Mouse (Mus musculus): ENCODE results near the gene Ccdc51. TPM values are rescaled to one million over a fixed set of nuclear protein-coding genes. Genes with fewer than 3 reads are reported as not detected.

The Ccdc51 gene
- total RNA-seq (2023): 10 to 100 TPM in 1 of 2 experiments, 1 to 10 TPM in 1; 9.9 to 12.6 TPM

DNA sequence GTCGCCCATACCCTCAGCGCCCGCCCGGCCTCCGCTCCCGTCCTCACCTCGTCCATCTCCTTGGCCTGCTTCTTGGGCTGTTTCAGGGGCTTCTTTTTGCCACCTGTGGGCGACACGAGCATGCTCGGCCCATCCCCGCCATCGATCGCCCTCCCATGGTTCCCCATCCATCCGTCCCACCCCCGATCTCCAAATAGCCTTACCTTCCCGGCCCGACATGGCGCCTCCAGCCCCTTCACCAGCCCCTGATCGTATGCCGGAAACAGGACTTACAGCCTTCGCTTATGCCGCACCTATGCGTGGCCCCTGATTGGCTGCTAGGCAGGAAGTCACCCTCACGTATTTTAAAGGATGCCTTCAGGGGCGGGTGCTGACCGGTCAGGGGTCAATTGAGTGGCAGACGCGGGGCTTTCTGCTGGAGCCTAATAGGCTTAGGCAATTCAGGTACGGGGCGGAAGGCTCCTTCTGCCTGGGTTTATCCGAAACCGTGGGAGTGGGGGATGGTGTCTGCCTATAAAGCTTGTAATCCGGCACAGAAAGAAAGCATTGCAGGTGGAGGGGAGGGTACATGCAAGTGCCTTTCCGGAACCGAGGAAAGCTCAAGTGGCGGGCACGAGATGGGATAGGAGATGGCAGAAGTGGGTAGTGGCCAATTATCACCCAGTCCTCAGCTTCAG lies at the start of gene Ccdc51, which contains the start of gene Tma7:
Gene Ccdc51, plus strand, starts transcription at position 370 of the 677 bp plus-strand sequence.
Gene Tma7, minus strand, starts transcription at position 464 of the 677 bp plus-strand sequence.

DNA sequence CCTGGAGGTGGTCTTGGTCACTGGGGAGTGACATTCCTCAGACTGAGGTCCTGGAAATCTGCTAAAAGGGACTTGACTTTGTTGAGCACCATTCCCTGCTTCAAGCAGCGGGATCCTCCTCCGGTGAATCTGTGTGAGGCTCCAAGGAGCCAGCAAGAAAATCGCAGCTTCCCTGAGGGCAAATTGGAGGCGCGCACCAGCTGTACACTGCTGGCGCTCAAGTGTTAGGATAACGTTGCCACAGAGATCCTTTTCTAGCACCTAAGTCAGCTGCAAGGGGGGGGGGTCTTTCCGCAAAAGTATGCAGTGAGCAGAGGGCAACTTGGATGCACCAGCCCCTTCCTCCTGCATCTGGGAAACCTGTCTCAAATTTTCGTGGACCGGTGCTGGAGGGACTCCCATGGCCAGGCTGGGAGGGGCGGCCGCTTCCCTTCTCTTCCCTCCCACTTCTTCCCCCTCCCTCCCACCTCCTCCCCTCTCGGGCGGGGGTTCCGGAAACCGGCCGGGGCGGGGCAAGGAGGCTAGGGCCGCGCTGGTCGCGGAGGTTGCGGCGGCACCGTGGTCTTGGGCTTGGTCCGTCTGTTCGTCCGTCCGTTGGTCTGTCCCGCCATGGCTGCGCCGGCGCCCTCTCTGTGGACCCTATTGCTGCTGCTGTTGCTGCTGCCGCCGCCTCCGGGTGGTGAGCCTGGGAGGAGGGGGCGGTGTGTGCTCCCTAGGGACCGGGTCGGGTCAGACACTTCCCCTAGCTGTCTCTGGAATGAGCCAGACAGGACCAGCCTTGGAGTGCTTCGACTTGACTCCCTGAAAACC lies 44.0 kb upstream of the Ccdc51 start, which contains the start of gene Shisa5:
Gene Shisa5, plus strand, starts transcription at position 480 of the 810 bp plus-strand sequence.

DNA sequence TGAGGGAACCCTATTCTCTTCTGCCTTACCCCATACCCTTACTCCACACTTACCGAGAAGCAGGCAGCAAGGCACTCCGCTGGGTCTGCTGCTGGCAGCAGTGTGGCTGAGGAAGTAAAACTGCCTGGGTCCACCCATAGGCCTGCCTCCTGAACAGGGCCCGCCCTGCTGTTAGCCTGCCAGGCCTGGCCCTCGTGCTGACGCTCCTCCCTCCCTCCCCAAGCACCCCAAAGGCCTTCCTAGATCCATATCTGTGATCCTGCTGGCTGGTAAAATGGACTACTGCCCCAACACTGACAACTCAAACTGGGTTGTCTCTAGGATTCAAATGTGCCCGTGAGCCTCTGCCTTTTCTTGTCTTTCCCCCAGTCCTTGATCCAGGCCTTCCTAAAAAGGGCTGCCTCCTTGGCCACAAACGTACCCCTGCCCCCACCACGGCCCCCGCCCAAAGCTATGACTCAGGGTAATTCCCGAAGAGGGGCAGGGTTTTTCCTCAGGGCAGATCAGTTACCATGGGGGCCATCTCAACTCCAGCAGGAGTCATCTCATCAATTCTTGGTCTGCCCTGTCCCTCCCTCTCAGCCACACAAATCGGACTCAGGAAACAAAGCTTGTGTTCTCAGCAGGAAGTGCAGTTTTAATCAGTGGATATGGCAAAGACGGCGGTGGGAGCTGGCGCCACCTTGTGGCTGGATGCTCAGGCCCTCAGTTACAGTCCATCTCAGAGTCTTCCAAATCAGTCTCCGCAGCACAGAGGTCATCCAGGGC lies 23.0 kb upstream of the Ccdc51 start, which contains the start of gene Trex1:
Gene Trex1, minus strand, starts transcription at position 599 of the 768 bp plus-strand sequence.

DNA sequence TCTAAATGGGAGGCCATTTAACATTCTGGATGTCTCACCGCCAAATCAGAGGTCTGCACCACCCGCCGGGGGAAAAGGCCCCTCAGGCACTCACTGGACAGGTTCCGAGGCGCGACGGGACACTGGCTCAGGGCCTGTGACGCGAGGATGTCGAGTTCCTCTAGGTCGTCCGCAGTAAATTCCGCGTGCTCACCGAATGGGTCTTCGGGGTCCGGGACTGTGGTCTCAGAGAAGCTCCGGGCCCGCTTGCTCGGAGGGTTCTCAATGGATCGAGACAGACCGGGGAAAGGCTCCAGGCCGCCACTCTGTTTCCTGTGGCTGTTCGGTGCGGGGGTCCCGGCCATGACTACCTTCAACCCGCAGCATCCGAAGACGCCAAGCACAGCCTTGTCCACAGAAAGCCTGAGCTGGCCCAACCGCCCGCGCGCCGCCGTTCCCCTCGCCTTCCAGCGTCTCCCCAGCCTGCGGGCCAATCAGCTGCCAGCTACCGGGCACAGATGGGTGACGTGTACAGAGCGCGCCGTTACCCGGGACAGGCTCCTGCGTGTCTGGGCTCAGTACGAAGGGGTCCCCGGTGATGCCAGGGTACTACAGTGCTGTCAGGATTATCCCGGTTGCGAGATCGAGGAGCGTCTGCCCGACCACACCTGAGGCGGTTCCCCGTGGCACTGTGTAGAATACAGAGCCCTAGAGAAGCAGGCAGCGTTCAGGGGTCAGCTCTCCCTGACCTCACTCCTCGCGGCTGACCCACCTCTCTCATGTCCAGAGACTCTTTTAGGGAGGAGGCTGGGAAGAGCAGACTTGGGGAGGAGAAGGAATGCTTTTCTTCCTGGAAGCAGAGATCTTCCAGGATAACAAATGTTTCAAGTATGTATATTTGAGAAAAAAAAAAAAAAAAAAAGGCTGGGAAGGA lies 8.4 kb upstream of the Ccdc51 start, which contains the start of gene Atrip:
Gene Atrip, minus strand, starts transcription at position 464 of the 913 bp plus-strand sequence.

DNA sequence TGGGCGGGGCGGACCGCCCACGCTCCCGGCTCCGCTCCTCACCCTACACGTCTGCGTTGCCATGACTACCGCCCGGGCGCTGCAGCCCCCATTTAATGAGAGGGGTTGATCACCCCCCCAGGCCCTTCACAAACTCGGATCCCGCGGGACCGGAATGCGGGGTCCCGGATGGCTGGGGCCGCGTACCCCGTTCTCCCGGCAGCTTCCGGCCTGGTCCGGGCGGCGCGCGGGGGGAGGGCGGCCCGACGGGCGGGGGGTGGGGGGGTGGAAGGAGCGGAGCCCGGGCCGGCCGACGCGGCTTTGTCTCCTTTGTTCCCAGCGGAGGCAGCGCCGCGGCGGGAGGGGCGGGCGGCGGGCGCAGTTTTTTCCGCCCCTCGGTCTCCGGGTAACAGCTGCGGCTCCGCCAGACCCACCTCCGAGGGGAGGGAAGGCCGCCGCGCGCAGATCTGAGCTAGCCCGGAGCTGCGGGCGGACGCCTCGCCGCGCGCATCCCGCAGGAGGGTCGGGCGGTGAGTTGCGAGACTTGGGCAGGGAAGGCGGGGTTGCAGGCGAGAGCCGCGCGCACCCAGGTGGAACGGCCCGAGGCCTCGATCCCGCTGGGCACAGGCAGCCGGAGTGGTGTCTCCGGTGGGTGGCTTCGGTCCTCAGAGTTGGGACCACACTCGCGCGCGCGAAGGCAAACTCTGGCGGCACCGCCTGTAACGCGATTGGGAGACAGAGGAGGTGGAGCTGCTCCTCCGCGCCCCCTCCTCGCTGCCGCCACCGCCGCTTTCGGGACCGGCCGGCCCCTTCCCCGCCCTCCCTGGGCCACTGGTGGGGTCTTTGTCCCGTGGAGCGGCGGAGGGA lies 13.1 kb downstream of the Ccdc51 start, which contains the start of gene Plxnb1:
Gene Plxnb1, plus strand, starts transcription at position 253 of the 846 bp plus-strand sequence.

Other genes with a start within 250 kb of the Ccdc51 start
- 10 to 100 TPM; 11.7 to 17.2 TPM for gene Slc26a6, start 229.2 kb upstream of the Ccdc51 start, total RNA-seq (2023)
- gene Tmem89, start 167.9 kb upstream of the Ccdc51 start, total RNA-seq (2023): under 1 TPM in 1 of 2 experiments, not detected in 1; 0.78 TPM
- 100 to 1,000 TPM; 174 to 176 TPM for gene Uqcrc1, start 145.9 kb upstream of the Ccdc51 start, total RNA-seq (2023)
- 1 to 10 TPM; 4.0 to 6.9 TPM for gene Col7a1, start 128.9 kb upstream of the Ccdc51 start, total RNA-seq (2023)
- under 1 TPM in 1 of 2 experiments, not detected in 1; 0.83 TPM for gene Ucn2, start 96.5 kb upstream of the Ccdc51 start, total RNA-seq (2023)
- 10 to 100 TPM; 32.6 to 47.0 TPM for gene Pfkfb4, start 90.7 kb upstream of the Ccdc51 start, total RNA-seq (2023)
- gene Shisa5, start 43.9 kb upstream of the Ccdc51 start, total RNA-seq (2023): 1,000 to 10,000 TPM; 2,072 to 2,196 TPM
- 10 to 100 TPM; 15.0 to 19.4 TPM for gene Trex1, start 22.8 kb upstream of the Ccdc51 start, total RNA-seq (2023)
- gene Atrip, start 8.4 kb upstream of the Ccdc51 start, total RNA-seq (2023): 10 to 100 TPM; 45.5 to 47.0 TPM
- 100 to 1,000 TPM; 297 to 318 TPM for gene Tma7, start 94 bp downstream of the Ccdc51 start, total RNA-seq (2023)
- gene Plxnb1, start 12.9 kb downstream of the Ccdc51 start, total RNA-seq (2023): 1 to 10 TPM in 1 of 2 experiments, under 1 TPM in 1; 0.27 to 1.5 TPM
- not detected for gene Fbxw21, start 79.5 kb downstream of the Ccdc51 start, total RNA-seq (2023)
- gene Fbxw13, start 113.5 kb downstream of the Ccdc51 start, total RNA-seq (2023): under 1 TPM in 1 of 2 experiments, not detected in 1; 0.59 TPM
- not detected for gene Fbxw20, start 152.3 kb downstream of the Ccdc51 start, total RNA-seq (2023)
- not detected for gene Fbxw14, start 205.2 kb downstream of the Ccdc51 start, total RNA-seq (2023)

Measured in B cell, adult 67 days (primary cell).